Mouse (Mus musculus): Measurements from ENCODE around the gene Ccin. TPM values are rescaled to one million over a fixed set of nuclear protein-coding genes. Genes with fewer than 3 reads are reported as not detected.

Gene Ccin
- polyA plus RNA-seq, 1 experiment from 2014 or later: not detected

Other genes with a start within 250 kb of the Ccin start
- not detected in 2 replicates for gene Olfr159, start 212.5 kb upstream of the Ccin start, polyA plus RNA-seq (2015; fragmentation: Nextera tagmentation; extraction: Ambion mirVana)
- not detected in 2 replicates for gene Olfr156, start 159.6 kb upstream of the Ccin start, polyA plus RNA-seq (2015; fragmentation: Nextera tagmentation; extraction: Ambion mirVana)
- gene Olfr157, start 143.3 kb upstream of the Ccin start, polyA plus RNA-seq (2015; fragmentation: Nextera tagmentation; extraction: Ambion mirVana): not detected in 2 replicates
- not detected in 2 replicates for gene Olfr155, start 131.9 kb upstream of the Ccin start, polyA plus RNA-seq (2015; fragmentation: Nextera tagmentation; extraction: Ambion mirVana)
- gene Reck, start 108.0 kb upstream of the Ccin start, polyA plus RNA-seq (2015; fragmentation: Nextera tagmentation; extraction: Ambion mirVana): 1.8 and 2.4 TPM in 2 replicates
- gene Glipr2, start 26.1 kb upstream of the Ccin start, polyA plus RNA-seq (2015; fragmentation: Nextera tagmentation; extraction: Ambion mirVana): 51.3 and 56.4 TPM in 2 replicates
- 117 and 119 TPM in 2 replicates for gene Clta, start 21.0 kb downstream of the Ccin start, polyA plus RNA-seq (2015; fragmentation: Nextera tagmentation; extraction: Ambion mirVana)
- 30.8 and 31.7 TPM in 2 replicates for gene Gne, start 100.7 kb downstream of the Ccin start, polyA plus RNA-seq (2015; fragmentation: Nextera tagmentation; extraction: Ambion mirVana)

Measured in liver, embryonic 15.5 days (tissue).